Mouse (Mus musculus): ENCODE measurements at regions not wholly inside any gene's neighbourhood (a gene's known extent, or its start where the extent isn't known, plus 50 kb on each side); places are given as distances from the start of the nearest gene placed in this dataset.

DNA sequence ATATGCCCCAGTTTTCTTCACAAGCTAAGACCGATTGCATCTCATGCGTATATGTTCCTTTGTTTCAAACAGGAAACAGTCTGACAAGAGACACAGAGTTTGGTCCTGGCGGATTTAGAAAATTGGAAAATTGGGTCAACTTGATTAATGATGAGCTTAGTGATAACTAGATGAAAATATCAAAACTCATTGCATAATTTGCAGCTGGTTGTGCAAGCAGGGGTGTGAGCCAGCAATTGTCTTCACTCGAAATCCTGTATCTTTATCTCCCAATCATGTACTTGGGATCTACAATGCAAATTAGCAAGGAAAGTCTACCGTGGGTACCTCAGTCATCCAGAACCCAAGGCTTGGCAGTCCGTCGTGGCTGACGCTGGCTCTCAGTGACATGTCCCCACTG, 128.9 kb upstream of the N6amt1 start:
- no peak for DNase-seq (ENCODE audit: low spot score)

- DNase-seq (ENCODE audit: low spot score): no peak
Observed at GRCm38 (mm10) chr16:87224024-87224423, 130.0 kb upstream of the N6amt1 start.

DNA sequence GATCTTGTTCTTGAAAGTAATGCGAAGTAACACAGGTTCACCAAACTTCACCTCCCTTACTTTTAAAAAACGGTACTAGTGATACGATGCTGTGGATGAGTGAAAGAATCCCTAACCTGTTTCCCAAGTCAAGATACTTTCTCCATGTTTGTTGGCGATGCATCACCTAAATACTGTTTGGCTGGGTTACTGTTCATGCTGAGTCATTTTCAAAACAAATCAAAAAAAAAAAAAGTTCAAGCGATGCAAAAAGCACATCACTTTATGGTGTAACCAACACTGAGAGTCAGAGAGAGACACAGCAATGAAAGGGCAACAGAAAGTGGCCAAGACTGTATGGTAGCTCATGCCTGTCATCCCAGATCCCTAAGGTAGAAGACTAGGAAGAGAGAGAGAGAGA, 133.4 kb upstream of the N6amt1 start:
- no peak for DNase-seq (ENCODE audit: low spot score)

DNA sequence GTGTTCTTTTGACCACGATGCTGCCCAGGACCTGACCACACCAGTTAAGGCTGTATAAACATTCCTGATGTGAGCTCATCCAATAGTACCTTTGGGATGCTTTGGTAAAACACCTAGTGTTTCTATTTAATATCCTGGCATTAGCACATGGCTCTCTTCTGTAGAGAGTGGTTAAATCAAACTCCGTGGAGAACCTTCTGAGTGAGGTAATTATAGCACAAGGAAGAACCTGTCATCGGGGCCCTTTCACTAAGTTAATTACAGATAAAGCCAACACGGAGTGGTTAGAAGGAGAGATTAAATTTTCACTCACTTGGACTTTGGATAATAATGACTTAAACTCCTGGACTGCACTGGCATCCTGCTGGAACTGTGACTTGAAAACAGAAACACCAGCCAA, 133.8 kb upstream of the N6amt1 start:
- DNase-seq (ENCODE audit: low spot score): no peak

DNA sequence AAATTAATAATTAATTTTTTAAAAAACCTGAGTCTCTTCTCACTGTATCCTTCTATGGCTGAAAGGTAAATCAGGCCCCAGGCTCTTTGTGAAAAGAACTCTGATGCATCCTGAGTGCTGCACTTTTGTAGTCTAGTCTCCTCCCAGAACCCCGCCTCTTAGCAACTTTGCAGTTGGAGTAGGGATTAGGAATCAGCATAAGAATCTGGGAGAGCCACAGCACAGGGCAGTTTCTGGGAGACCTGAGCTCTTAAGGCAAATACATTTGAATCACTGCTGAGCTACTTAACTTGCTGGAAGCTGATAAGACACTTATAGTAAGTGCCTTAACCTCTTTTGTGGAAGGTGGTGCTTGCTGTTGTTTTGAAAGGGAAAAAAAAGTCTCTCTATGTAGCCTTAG, 146.1 kb upstream of the N6amt1 start:
- no peak for DNase-seq (ENCODE audit: low spot score)

DNA sequence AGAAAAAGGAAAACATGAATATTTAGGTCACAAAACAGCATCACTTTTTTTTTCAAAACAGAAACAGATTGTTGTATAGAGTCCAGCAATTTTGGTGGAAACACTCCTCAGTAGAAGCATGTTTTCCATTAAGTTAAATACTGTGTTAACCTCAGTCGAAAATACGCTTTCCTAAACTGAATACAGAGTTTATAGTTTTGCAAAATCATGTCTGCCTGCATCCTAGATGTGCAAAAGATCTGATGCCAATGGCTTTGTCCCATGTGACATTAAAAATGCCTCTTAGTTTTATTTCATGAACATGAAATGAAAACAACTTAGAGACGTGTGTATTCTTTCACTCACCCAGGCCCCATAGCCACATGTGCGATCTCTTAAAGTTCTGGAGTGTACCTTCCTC, 163.5 kb upstream of the N6amt1 start:
- DNase-seq (ENCODE audit: low spot score): no peak

- no peak for DNase-seq (ENCODE audit: low spot score)
Observed at GRCm38 (mm10) chr16:87188737-87189136, 165.2 kb upstream of the N6amt1 start.

GRCm38 (mm10) chr16:87172395-87172794, 181.6 kb upstream of the N6amt1 start:
- peak; percentile 20 for DNase-seq (ENCODE audit: low spot score)

DNA sequence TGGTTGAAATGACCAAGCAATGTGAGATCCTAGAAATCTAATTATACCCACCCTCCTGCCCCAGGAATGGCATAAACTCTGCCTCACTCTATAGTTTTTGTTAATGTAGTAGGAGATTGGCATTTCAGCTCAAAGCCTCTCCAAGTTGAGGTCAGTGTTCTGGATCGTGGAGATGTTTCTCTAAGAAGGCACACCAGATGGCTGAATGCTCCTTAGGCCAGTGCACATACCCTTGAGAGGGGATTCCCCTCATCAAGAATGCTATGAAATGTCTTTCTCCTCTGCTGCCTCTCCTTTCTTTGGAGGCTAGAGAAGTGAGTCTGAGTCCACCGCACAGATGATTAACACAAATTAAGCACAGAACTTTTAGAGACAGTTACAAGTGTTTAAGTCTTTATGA, 214.7 kb upstream of the N6amt1 start:
- DNase-seq (ENCODE audit: low spot score): no peak

DNA sequence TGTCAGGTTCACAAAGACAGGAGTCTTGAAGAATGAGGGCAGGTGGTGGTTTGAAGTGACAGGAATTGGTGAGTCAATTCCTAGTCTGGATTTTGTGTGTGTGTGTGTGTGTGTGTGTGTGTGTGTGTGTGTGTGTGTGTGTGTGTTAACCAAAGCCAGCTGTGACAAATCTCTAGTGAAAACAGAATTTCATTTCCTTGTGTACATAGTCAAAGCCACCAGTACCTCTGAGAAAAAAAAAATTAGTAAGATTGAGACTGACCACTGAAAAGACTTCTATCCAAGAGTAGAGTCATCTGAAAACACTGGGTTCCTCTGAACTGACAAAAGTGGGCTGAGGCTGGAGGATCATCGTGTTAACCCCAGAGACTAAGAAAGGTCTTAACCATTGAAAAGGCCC, 217.5 kb upstream of the N6amt1 start:
- DNase-seq (ENCODE audit: low spot score): no peak

DNA sequence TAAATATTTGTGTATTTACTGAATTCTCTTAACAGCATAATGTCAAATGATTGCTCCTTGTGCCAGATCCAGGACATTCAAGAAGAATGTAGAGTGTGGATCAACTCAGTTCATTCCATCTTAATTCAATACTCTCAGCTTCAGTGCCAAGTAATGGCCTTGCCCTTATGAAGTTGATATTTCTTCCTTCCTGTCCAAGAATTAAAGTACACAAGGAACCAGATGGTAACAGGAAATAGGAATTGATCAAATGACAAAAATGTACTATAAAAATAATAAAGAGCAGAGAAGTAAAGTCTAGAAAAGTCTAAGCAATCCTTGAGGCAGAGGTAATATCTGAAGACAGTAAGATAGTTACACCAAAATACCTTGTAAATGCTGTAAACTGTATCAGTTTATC, 219.5 kb upstream of the N6amt1 start:
- no peak for DNase-seq (ENCODE audit: low spot score)

DNA sequence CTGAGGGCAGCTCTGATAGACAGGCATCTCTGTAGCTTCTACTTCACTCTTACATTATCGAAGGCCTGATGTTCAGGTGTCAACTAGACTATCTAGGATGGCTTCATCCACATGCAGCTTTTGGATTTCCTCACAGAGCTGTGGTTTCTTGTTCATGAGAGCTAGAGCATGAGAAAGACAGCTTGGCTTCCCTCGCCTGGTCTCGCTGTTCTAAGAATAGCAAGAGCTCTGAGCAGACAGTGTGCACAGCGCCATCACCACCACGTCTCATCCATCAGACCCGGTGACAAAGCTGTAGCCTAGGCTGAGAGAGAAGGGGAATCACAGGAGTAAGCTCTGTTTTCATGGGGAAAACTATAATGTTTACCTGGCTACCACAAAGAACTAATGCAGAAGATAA, 220.1 kb upstream of the N6amt1 start:
- no peak for DNase-seq (ENCODE audit: low spot score)

- DNase-seq (ENCODE audit: low spot score): no peak
Observed at GRCm38 (mm10) chr16:87132082-87132481, 221.9 kb upstream of the N6amt1 start.

- no peak for DNase-seq (ENCODE audit: low spot score)
Observed at GRCm38 (mm10) chr16:87130733-87131640, 223.0 kb upstream of the N6amt1 start.

- no peak for DNase-seq (ENCODE audit: low spot score)
Observed at GRCm38 (mm10) chr16:87129021-87129420, 225.0 kb upstream of the N6amt1 start.

DNA sequence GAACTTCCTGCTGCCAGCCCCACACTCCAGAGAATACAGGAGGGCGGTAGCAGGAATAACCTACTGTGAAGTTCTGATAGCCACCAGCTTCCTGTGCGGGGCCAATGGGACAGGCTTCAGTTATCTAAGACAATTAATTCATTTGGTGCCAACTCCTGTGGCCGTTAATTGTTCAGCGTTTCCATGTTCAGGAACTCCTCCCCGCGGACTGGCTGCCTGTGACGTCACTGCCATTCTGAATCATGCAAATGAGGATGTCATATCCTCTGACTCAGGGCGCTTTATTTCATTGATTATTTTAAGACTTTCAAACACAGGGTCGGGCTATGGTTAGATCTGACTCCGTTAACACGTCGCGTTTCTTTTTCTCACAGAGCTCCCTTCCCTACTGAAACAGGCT, 225.8 kb upstream of the N6amt1 start:
- DNase-seq (ENCODE audit: low spot score): no peak

DNA sequence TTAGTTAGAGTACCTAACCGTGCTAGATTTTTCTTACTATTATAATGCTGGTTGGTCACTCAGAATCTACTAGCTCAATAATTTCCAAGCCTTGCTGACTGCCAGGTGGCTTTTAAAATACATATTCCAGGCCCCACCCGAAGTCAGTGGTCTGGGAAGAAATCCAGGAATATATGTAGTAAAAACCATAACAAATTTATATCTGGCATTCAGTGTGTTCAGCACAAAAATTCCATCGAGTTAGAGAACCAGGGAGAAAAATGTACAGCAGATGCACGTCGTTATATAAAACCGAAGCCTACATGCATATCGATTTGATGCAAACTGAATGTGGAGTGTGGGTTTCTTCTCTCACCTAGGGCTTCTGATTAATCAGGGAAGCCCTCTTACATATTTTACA, 229.5 kb upstream of the N6amt1 start:
- no peak for DNase-seq (ENCODE audit: low spot score)

DNA sequence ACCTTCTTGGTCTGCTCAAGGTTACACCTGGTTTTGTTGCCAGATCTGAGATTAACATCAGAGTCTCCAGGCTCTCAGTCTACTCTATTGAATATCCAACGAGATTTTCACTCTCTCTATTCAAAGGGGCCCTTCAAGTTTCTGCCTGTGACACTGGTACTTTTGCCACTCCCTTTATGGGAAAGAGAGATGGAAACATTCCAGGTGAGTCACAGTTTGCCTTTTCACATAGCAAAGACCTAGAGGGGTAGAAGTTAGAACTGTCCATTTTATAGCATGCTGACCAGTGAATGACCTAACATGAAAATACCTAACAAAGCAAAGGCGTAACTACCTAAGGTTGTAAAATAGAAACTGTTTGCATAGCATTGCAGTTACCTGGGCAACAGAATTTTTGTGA, 250.4 kb upstream of the N6amt1 start:
- DNase-seq (ENCODE audit: low spot score): no peak

DNA sequence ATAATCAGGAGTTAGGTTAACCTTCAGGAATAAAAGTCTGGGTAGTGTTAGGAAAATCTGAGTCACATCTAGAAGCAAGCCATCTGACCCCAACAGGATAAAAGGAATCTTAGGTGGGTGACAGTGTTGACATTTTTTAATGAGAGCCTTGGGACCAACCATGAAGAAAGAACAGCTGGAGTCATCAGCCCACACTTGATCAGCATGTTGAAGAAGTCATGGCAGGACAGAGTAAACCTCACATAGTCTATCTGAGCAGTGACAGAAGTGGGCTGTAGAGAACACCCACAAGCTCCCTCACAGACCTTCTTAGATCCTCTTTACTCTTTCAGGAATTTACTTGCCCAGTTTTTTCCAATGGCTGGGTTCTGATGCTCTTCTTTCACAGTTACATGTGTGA, 251.9 kb upstream of the N6amt1 start:
- DNase-seq (ENCODE audit: low spot score): no peak

GRCm38 (mm10) chr16:87092011-87092410, 262.0 kb upstream of the N6amt1 start:
- no peak for DNase-seq (ENCODE audit: low spot score)

- DNase-seq (ENCODE audit: low spot score): no peak
Observed at GRCm38 (mm10) chr16:87089322-87089721, 264.7 kb upstream of the N6amt1 start.

DNA sequence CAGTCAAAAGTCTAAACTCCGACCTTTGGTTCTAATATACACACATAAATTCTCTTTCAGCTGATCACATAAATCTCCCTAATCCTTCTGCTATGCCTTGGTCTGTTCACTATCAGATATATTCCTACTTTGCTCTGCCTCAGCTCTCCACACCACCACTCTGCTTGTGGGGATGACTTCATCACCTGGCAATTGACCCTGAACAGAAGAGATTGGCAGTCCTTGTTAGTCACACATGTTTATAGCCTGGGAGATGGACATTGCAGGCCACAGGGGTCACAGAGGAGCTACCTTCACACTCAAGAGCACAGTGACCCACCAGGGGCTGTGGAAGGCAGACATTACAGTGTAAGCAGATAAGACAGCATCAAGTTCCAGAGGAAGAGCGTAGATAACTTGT, 270.5 kb upstream of the N6amt1 start:
- DNase-seq (ENCODE audit: low spot score): no peak

DNA sequence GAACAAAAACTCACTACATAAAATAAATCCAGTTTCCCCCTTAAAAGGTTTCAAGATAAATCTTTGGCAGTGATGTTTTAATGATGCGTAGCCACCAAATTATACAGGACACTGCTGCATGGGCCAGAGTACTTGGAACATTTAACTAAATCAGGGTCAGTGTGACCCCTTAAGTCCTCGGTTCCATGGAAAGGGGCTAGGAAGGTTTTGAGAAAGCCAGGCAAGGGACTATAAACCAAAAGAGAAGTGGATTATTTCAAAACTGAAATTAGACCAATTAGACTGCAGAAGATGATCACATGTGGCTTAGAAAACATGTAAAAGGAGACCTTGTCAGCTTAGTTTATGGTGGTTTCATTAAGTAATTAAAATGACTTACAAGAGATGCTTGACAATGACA, 276.6 kb upstream of the N6amt1 start:
- DNase-seq (ENCODE audit: low spot score): no peak

GRCm38 (mm10) chr16:87069294-87069693, 284.7 kb upstream of the N6amt1 start:
- DNase-seq (ENCODE audit: low spot score): no peak

Measured in retina, embryonic 14.5 days (tissue).